Mouse (Mus musculus) hindbrain, embryonic 11.5 days (tissue): ENCODE measurements around the gene Kif21b. TPM values are rescaled to one million over a fixed set of nuclear protein-coding genes. Genes with fewer than 3 reads are reported as not detected.

Experiments used
- ATAC-seq: fragments of 200-750 bp; cut with Nextera tagmentation; 2 replicates; pipeline ENCODE4 v1.8.0; 2017; ENCODE audit warnings: mild to moderate bottlenecking, moderate TSS enrichment, moderate library complexity; ENCODE audit not compliant: low FRiP score
- DNase-seq: peaks from one replicate; pipeline ENCODE4 v3.0.0-alpha.2; 2015; ENCODE audit warnings: low spot score
- H3K27ac ChIP-seq: fragments of 300-500 bp; sonication (generic); 2 replicates; pipeline ENCODE4 v1.5.1; 2014; ENCODE audit warnings: mild to moderate bottlenecking, low read depth, low read length
- H3K27me3 ChIP-seq: fragments of 300-500 bp; sonication (generic); 2 replicates; pipeline ENCODE4 v1.6.1; 2014; ENCODE audit warnings: mild to moderate bottlenecking, low read length, moderate library complexity, mixed read lengths; ENCODE audit not compliant: control insufficient read depth, insufficient read depth
- H3K36me3 ChIP-seq: fragments of 300-500 bp; sonication (generic); 2 replicates; pipeline ENCODE4 v1.6.1; 2014; ENCODE audit warnings: mild to moderate bottlenecking, low read length, moderate library complexity, mixed read lengths; ENCODE audit not compliant: control insufficient read depth, insufficient read depth
- H3K4me1 ChIP-seq: fragments of 300-500 bp; sonication (generic); replicated peaks from 2 replicates; pipeline ENCODE4 v1.6.1; 2014; ENCODE audit warnings: low read length, mixed read lengths; ENCODE audit not compliant: control insufficient read depth, insufficient read depth
- H3K4me2 ChIP-seq: fragments of 300-500 bp; sonication (generic); replicated peaks from 2 replicates; pipeline ENCODE4 v1.6.1; 2014; ENCODE audit warnings: mild to moderate bottlenecking, low read depth, low read length
- H3K4me3 ChIP-seq: fragments of 300-500 bp; sonication (generic); 2 replicates; pipeline ENCODE4 v1.5.1; 2014; ENCODE audit warnings: low read depth, low read length
- H3K9ac ChIP-seq: fragments of 300-500 bp; sonication (generic); 2 replicates; pipeline ENCODE4 v1.6.1; 2014; ENCODE audit warnings: low read depth, low read length
- H3K9me3 ChIP-seq: fragments of 300-500 bp; sonication (generic); 2 replicates; pipeline ENCODE4 v1.6.1; 2016; ENCODE audit warnings: low read length; ENCODE audit not compliant: control insufficient read depth
- WGBS: fragments of 180-500 bp; shearing (Covaris S2); extraction: QIAGEN DNeasy Blood & Tissue Kit; methylation state at CpG from one replicate; pipeline ENCODE4 v1.1.7; 2014; 5-methylcytosine and 5-hydroxymethylcytosine counted together
- polyA plus RNA-seq: library from polyadenylated mRNA; unstranded; fragments of >200 nt; fragmentation: Nextera tagmentation; extraction: Ambion mirVana; gene quantifications from 2 replicates; pipeline ENCODE4 v1.2.1, GENCODE M21; 2014

Kif21b gene
- polyA plus RNA-seq, 1 experiment from 2014 or later, result 24.4 TPM

- no peak overlapping the region for H3K4me3 ChIP-seq
- H3K27me3 ChIP-seq, result no peaks in the 10 kb centered on the region
- WGBS, result 47% methylated on average over 10 of the region's 10 CpGs
- ATAC-seq, result no peak
- H3K9ac ChIP-seq, result no peak overlapping the region
- H3K4me1 ChIP-seq, result peaks cover 35% of the 10 kb centered on the region
- no peak overlapping the region for H3K4me2 ChIP-seq
- H3K9me3 ChIP-seq, result no peaks in the 10 kb centered on the region
- no peak overlapping the region for H3K27ac ChIP-seq
- DNase-seq, result no peak
- no peaks in the 10 kb centered on the region for H3K36me3 ChIP-seq
Observed at GRCm38 (mm10) chr1:136138191-136138830, 7.1 kb downstream of the Kif21b start.

- peak overlapping the region; percentile 66 for H3K27ac ChIP-seq
- under 1% methylated on average over 32 of the region's 32 CpGs for WGBS
- ATAC-seq, result peak; percentile 52
Observed at GRCm38 (mm10) chr1:136139990-136140640, 8.9 kb downstream of the Kif21b start.

DNA sequence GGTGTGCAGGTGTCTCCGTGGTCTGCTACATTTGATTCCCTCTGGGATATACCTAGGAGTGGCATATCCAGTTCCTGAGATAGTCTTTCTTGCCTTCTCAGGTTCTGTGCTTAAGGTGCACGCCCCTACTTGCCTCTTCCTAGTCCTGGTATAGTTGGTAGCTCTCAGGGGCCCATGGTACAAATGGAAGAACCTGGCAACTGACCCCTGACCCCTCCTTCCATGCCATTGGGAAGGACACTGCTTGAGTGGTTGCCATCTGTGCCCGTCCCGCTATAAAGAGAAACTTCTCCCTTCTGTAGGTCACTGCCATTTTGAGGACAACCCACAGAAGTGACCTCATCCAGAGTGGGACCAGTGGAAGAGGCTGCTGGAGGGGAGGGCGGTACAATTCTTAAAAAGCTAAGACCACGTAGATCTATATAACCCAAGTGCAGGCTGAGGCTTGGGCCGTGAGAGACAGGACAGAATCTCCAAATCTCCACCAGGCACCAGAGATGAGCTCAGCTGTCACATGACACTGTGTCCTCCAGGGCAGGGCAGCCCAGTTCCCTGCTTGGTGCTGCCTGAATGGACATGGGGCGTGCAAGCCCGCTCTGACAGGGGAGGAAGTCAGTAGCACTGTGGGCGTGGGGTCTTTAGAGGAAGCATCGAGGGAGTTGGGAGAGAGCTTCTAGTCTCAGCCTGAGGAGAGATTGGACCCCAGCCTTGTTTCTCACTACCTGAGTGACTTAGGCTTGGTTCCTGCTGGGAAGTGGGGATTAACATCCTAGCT lies 10.2 kb downstream of the Kif21b start:
- ATAC-seq, result no peak
- H3K36me3 ChIP-seq, result no peaks in the 10 kb centered on the region
- H3K9ac ChIP-seq, result no peak overlapping the region
- H3K27ac ChIP-seq, result no peak overlapping the region
- H3K4me1 ChIP-seq, result peaks cover 34% of the 10 kb centered on the region
- WGBS, result 78% methylated on average over 11 of the region's 11 CpGs
- no peak overlapping the region for H3K4me2 ChIP-seq
- H3K4me3 ChIP-seq, result no peak overlapping the region
- no peaks in the 10 kb centered on the region for H3K9me3 ChIP-seq
- H3K27me3 ChIP-seq, result no peaks in the 10 kb centered on the region
- DNase-seq, result no peak

More at GRCm38 (mm10) chr1:136139990-136140640, 8.9 kb downstream of the Kif21b start:
- H3K4me3 ChIP-seq, result peak overlapping the region; percentile 39
- no peaks in the 10 kb centered on the region for H3K9me3 ChIP-seq
- DNase-seq, result peak; percentile 77
- no peaks in the 10 kb centered on the region for H3K27me3 ChIP-seq
- H3K36me3 ChIP-seq, result no peaks in the 10 kb centered on the region
- H3K4me1 ChIP-seq, result peaks cover 38% of the 10 kb centered on the region
- H3K9ac ChIP-seq, result peak overlapping the region; percentile 69
- H3K4me2 ChIP-seq, result peak overlapping the region; percentile 77

DNA sequence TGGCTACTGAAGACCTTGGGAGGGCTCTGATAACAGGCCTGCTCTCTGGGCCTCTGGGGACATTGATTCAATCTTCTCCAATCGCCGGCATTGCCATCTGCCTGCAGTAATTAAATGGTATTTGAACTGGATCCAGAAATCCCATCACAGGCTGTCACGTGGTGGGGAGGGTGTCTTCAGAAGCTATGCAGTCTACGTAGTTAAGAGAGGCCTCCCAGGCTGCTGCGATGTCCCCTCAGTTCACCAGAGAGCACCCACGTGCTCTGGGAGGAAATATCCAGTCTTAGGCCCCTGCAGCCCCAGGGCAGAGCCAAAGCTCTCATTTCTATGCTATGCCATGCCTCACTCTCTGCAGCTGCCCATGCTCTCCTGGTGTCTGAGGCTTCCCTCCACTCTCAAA lies 11.1 kb downstream of the Kif21b start:
- Histone ChIP-seq H3K9me3 (no peaks in the 10 kb centered on the region), H3K4me3 (no peak overlapping the region), H3K27me3 (no peaks in the 10 kb centered on the region), H3K4me2 (no peak overlapping the region), H3K4me1 (peaks cover 29% of the 10 kb centered on the region), H3K36me3 (0 out of 2 replicates have a peak, but pooled peaks cover 2% of the 10 kb centered on the region), H3K27ac (no peak overlapping the region), H3K9ac (no peak overlapping the region)
- peak; percentile 47 for ATAC-seq
- WGBS, result 52% methylated on average over 6 of the region's 6 CpGs
- peak; percentile 51 for DNase-seq

DNA sequence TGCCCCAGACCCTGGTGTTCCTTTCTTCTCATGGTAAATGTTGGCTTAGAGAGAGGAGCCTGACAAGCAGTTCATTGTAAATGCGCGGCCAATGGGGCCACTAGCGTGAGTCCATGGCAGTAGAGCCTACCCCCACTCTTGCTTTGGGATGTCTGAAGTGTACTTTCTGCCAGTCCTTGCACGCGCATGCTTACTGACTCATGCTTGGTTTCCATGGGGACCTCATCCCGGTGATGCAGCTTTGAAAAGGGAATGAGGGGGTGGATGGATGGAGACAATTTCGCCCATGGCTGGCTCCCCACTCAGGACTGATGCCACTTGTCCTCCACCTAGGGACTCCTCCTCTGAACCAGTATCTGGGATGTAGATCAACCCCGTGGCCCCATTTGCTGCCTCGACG lies 12.3 kb downstream of the Kif21b start:
- 66% methylated on average over 10 of the region's 10 CpGs for WGBS
- Histone ChIP-seq H3K4me2 (no peak overlapping the region), H3K9ac (no peak overlapping the region), H3K27ac (no peak overlapping the region), H3K36me3 (peaks cover 7% of the 10 kb centered on the region; the same call in 1 of the 2 replicates), H3K4me3 (no peak overlapping the region), H3K4me1 (peaks cover 23% of the 10 kb centered on the region), H3K9me3 (no peaks in the 10 kb centered on the region), H3K27me3 (no peaks in the 10 kb centered on the region)
- peak; percentile 21 for DNase-seq
- no peak for ATAC-seq

DNA sequence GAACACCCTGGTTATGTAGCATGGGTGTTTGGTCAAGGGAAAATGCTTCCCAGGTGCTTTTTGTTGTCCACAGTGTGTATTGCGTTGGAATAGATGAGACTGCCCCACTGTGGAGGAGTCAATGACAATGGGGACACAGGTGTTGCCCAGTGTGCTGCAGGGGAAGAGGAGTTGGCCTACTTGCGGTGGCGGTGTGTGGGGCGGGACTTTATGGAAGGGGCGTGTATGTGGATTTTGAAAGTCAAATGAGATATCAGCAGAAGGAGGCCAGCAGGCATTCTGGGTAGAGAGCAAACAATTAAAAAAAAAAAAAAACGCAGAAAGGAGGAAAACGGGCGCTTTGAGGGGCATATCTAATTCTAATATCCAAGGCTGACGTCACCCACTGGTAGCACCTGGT lies 18.5 kb downstream of the Kif21b start:
- ATAC-seq, result no peak
- H3K36me3 ChIP-seq, result peaks cover 12% of the 10 kb centered on the region

GRCm38 (mm10) chr1:136151371-136151770 lies 20.2 kb downstream of the Kif21b start:
- Histone ChIP-seq H3K27me3 (no peaks in the 10 kb centered on the region), H3K36me3 (peaks cover 12% of the 10 kb centered on the region), H3K4me3 (no peak overlapping the region), H3K9me3 (no peaks in the 10 kb centered on the region), H3K27ac (no peak overlapping the region), H3K4me2 (no peak overlapping the region), H3K9ac (no peak overlapping the region), H3K4me1 (no peaks in the 10 kb centered on the region)
- 94% methylated on average over 8 of the region's 8 CpGs for WGBS
- DNase-seq (no peak), ATAC-seq (no peak)

More for the DNA sequence above, 18.5 kb downstream of the Kif21b start:
- H3K4me3 ChIP-seq, result no peak overlapping the region
- no peaks in the 10 kb centered on the region for H3K4me1 ChIP-seq
- no peaks in the 10 kb centered on the region for H3K9me3 ChIP-seq
- DNase-seq, result no peak
- no peak overlapping the region for H3K4me2 ChIP-seq
- H3K9ac ChIP-seq, result no peak overlapping the region
- H3K27me3 ChIP-seq, result no peaks in the 10 kb centered on the region
- WGBS, result 88% methylated on average over 9 of the region's 9 CpGs
- no peak overlapping the region for H3K27ac ChIP-seq

DNA sequence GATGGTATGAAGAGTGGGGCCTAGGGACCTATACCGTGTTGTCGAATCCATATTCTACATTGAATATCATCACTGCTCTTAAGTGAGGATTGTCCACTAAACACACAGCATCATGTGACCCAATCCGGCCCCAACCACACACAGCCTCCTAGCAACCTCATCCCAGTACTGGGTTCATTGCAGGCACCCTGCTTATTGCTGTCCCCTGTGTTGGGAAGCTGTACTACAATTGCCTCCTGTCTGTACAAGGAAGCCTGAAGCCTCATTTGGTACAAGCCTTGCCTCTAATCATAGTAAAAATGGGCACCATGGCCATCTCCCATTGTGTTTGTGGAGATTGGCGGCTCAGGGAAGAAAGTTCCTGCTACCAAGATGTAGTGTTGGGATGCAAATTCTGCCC lies 25.1 kb downstream of the Kif21b start:
- Histone ChIP-seq H3K4me2 (no peak overlapping the region), H3K27me3 (no peaks in the 10 kb centered on the region), H3K9me3 (no peaks in the 10 kb centered on the region), H3K9ac (no peak overlapping the region), H3K36me3 (peaks cover 6% of the 10 kb centered on the region), H3K27ac (no peak overlapping the region), H3K4me1 (no peaks in the 10 kb centered on the region), H3K4me3 (no peak overlapping the region)
- WGBS, result 97% methylated on average over 4 of the region's 4 CpGs
- no peak for DNase-seq
- ATAC-seq, result no peak
